Comparison of ENCODE assay signal across 8 mouse cellular contexts in genomic region chr17:46857903-46858748, GRCm38 (mm10). TPM values are rescaled to one million over a fixed set of nuclear protein-coding genes. Genes with fewer than 3 reads are reported as not detected.
A peak's percentile ranks its signal among the peaks of the same experiment; 100 is the strongest.
DNase-seq lines count a peak whose midpoint lies in the region.

Gene Bicral, minus strand, starts transcription at chr17:46858482.

- intact Hi-C loops in left cerebral cortex, postnatal 36 days (cut with DNase I) = loop anchor here (1.0 to 5.0 kb wide), 2 partner anchors 32 to 76 kb away; partner anchors contain the start of genes Rpl7l1 and Tbcc

- peak; percentile 75 to 93 for DNase-seq in adrenal gland, adult (ENCODE audit: inconsistent age in 2 of 2, low spot score in 1 of 2)
- peak; percentile 84 to 87 for DNase-seq in cerebellum, postnatal 25 days
- DNase-seq in gastrocnemius, postnatal 10 days = peak; percentile 76
- DNase-seq in induced T-regulatory cell, adult 2 months (ENCODE audit: low read depth) = peak; percentile 83
- peak; percentile 71 to 76 for DNase-seq in left cerebral cortex, postnatal 36 days (ENCODE audit: low spot score in 2 of 2)
- peak; percentile 87 for DNase-seq in mesoderm, embryonic 11.5 days (ENCODE audit: low read depth, low spot score)
- peak; percentile 70 for DNase-seq in right cerebral cortex, postnatal 25 days
- peak; percentile 78 for DNase-seq in yolk sac, embryonic 10.5 days (ENCODE audit: low spot score)

RNA-seq across cellular contexts. Expression of gene Bicral, which starts in this region (rescaled TPM):
- 10 to 100 TPM in 1 of 2 experiments, 1 to 10 TPM in 1; 8.7 to 15.1 TPM for total RNA-seq in gastrocnemius, postnatal 10 days (2021)
- 10 to 100 TPM; 52.7 to 58.5 TPM for total RNA-seq in left cerebral cortex, postnatal 36 days (2021)

Comparison
In these comparisons a context has a peak if more than half of its experiments do, and no peak if none do; other contexts are left out.
1. Peak in every context shown above with its lines: DNase-seq.